Mouse (Mus musculus) neural tube, embryonic 11.5 days (tissue): Measurements from ENCODE around the gene Olfr1259. TPM values are rescaled to one million over a fixed set of nuclear protein-coding genes. Genes with fewer than 3 reads are reported as not detected.
"Not testable (repeated sequence)": the region's sequence is repeated elsewhere in the genome, so short reads cannot be mapped to it uniquely, and the experiment has no call there.

Source experiments
- ATAC-seq: fragments of 200-750 bp; cut with Nextera tagmentation; 2 replicates; pipeline ENCODE4 v1.8.0; 2017; ENCODE audit warnings: moderate number of reproducible peaks, mild to moderate bottlenecking, moderate TSS enrichment, moderate library complexity; ENCODE audit not compliant: insufficient read depth, low FRiP score, low TSS enrichment
- DNase-seq: peaks from one replicate; pipeline ENCODE4 v3.0.0-alpha.2; 2015; ENCODE audit warnings: low spot score
- H3K27ac ChIP-seq: fragments of 300-500 bp; sonication (generic); 2 replicates; pipeline ENCODE4 v1.5.1; 2014; ENCODE audit warnings: low read depth, mild to moderate bottlenecking, low read length
- H3K27me3 ChIP-seq: fragments of 300-500 bp; sonication (generic); 2 replicates; pipeline ENCODE4 v1.6.1; 2014; ENCODE audit warnings: mild to moderate bottlenecking, low read length, mixed read lengths; ENCODE audit not compliant: control insufficient read depth, insufficient read depth
- H3K36me3 ChIP-seq: fragments of 300-500 bp; sonication (generic); 2 replicates; pipeline ENCODE4 v1.6.1; 2014; ENCODE audit warnings: mild to moderate bottlenecking, low read length, moderate library complexity, mixed read lengths; ENCODE audit not compliant: control insufficient read depth, insufficient read depth
- H3K4me1 ChIP-seq: fragments of 300-500 bp; sonication (generic); 2 replicates; pipeline ENCODE4 v1.6.1; 2014; ENCODE audit warnings: low read length, mixed read lengths; ENCODE audit not compliant: control insufficient read depth, insufficient read depth
- H3K4me2 ChIP-seq: fragments of 300-500 bp; sonication (generic); 2 replicates; pipeline ENCODE4 v1.6.1; 2014; ENCODE audit warnings: low read depth, mild to moderate bottlenecking, moderate library complexity
- H3K4me3 ChIP-seq: fragments of 300-500 bp; sonication (generic); 2 replicates; pipeline ENCODE4 v1.5.1; 2014; ENCODE audit warnings: low read depth, low read length
- H3K9ac ChIP-seq: fragments of 300-500 bp; sonication (generic); 2 replicates; pipeline ENCODE4 v1.6.1; 2014; ENCODE audit warnings: mild to moderate bottlenecking, low read length
- H3K9me3 ChIP-seq: fragments of 300-500 bp; sonication (generic); 2 replicates; pipeline ENCODE4 v1.6.1; 2016; ENCODE audit warnings: low read length; ENCODE audit not compliant: control insufficient read depth
- WGBS: fragments of 180-500 bp; shearing (Covaris S2); extraction: QIAGEN DNeasy Blood & Tissue Kit; methylation state at CpG from one replicate; pipeline ENCODE4 v1.1.7; 2014; 5-methylcytosine and 5-hydroxymethylcytosine counted together
- polyA plus RNA-seq: library from polyadenylated mRNA; unstranded; fragments of >200 nt; fragmentation: Nextera tagmentation; extraction: Ambion mirVana; gene quantifications from 2 replicates; pipeline ENCODE4 v1.2.1, GENCODE M21; 2014

Gene Olfr1259
- polyA plus RNA-seq: not detected in 2 replicates

- Histone ChIP-seq H3K4me2 (no peak within 1 kb of the TSS), H3K27ac (no peak within 1 kb of the TSS), H3K27me3 (no peaks in the 10 kb centered on the region), H3K36me3 (no peaks in the 10 kb centered on the region), H3K9ac (no peak within 1 kb of the TSS), H3K9me3 (no peaks in the 10 kb centered on the region), H3K4me1 (no peaks in the 10 kb centered on the region), H3K4me3 (no peak within 1 kb of the TSS)
- 87% methylated on average over 5 of the region's 5 CpGs for WGBS
- ATAC-seq (no peak), DNase-seq (no peak)
Measured at GRCm38 (mm10) chr2:89948564-89948963, at the start of gene Olfr1259. TSS of gene Olfr1259 (minus strand) at chr2:89948664.

GRCm38 (mm10) chr2:89990921-89991320, 42.5 kb upstream of the Olfr1259 start, which contains the start of gene Olfr1261:
TSS of gene Olfr1261 (plus strand) at chr2:89991221.
- Histone ChIP-seq H3K27ac (no peak within 1 kb of the TSS), H3K27me3 (no peaks in the 10 kb centered on the region), H3K9me3 (no peaks in the 10 kb centered on the region), H3K4me2 (no peak within 1 kb of the TSS), H3K9ac (no peak within 1 kb of the TSS), H3K4me3 (no peak within 1 kb of the TSS), H3K4me1 (no peaks in the 10 kb centered on the region), H3K36me3 (no peaks in the 10 kb centered on the region)
- ATAC-seq (no peak), DNase-seq (no peak)

- WGBS: 85% methylated on average over 2 of the region's 2 CpGs
- H3K27ac ChIP-seq: no peak overlapping the region
- H3K4me2 ChIP-seq: no peak overlapping the region
- H3K4me3 ChIP-seq: no peak overlapping the region
- H3K9me3 ChIP-seq: no peaks in the 10 kb centered on the region
- no peaks in the 10 kb centered on the region for H3K4me1 ChIP-seq
- ATAC-seq: no peak
- no peaks in the 10 kb centered on the region for H3K36me3 ChIP-seq
- H3K9ac ChIP-seq: no peak overlapping the region
- DNase-seq: no peak
- no peaks in the 10 kb centered on the region for H3K27me3 ChIP-seq
Measured at GRCm38 (mm10) chr2:89977709-89978108, 29.2 kb upstream of the Olfr1259 start.

GRCm38 (mm10) chr2:89974184-89974583, 25.7 kb upstream of the Olfr1259 start, which contains the start of gene Olfr1260:
TSS of gene Olfr1260 (plus strand) at chr2:89974340.
- H3K9ac ChIP-seq: no peak within 1 kb of the TSS
- H3K27ac ChIP-seq: no peak within 1 kb of the TSS
- ATAC-seq (no peak), DNase-seq (no peak)
- no peak within 1 kb of the TSS for H3K4me2 ChIP-seq
- no peak within 1 kb of the TSS for H3K4me3 ChIP-seq
- WGBS: 72% methylated on average over 2 of the region's 2 CpGs
- no peaks in the 10 kb centered on the region for H3K36me3 ChIP-seq
- H3K4me1 ChIP-seq: no peaks in the 10 kb centered on the region
- no peaks in the 10 kb centered on the region for H3K9me3 ChIP-seq
- H3K27me3 ChIP-seq: no peaks in the 10 kb centered on the region

- DNase-seq (no peak), ATAC-seq (no peak)
- H3K4me1 ChIP-seq: no peaks in the 10 kb centered on the region
- no peaks in the 10 kb centered on the region for H3K36me3 ChIP-seq
- no peak within 1 kb of the TSS for H3K4me2 ChIP-seq
- no peaks in the 10 kb centered on the region for H3K27me3 ChIP-seq
- no peak within 1 kb of the TSS for H3K27ac ChIP-seq
- H3K4me3 ChIP-seq: no peak within 1 kb of the TSS
- no peaks in the 10 kb centered on the region for H3K9me3 ChIP-seq
- H3K9ac ChIP-seq: no peak within 1 kb of the TSS
Measured at GRCm38 (mm10) chr2:89927009-89927408, 21.5 kb downstream of the Olfr1259 start, which contains the start of gene Olfr1258. TSS of gene Olfr1258 (plus strand) at chr2:89927309.

- WGBS: 92% methylated on average over 9 of the region's 9 CpGs
- H3K4me2 ChIP-seq, DNase-seq, H3K9me3 ChIP-seq, H3K4me3 ChIP-seq, H3K4me1 ChIP-seq, H3K9ac ChIP-seq, H3K27me3 ChIP-seq, H3K27ac ChIP-seq, H3K36me3 ChIP-seq, ATAC-seq: not testable (repeated sequence)
Measured at GRCm38 (mm10) chr2:89912616-89913015, 35.8 kb downstream of the Olfr1259 start.

Other genes with a start within 250 kb of the Olfr1259 start
- gene Olfr1252, start 223.7 kb downstream of the Olfr1259 start, polyA plus RNA-seq: not detected in 2 replicates
- gene Olfr1253, start 191.6 kb downstream of the Olfr1259 start, polyA plus RNA-seq: not detected in 2 replicates
- gene Olfr1254, start 155.0 kb downstream of the Olfr1259 start, polyA plus RNA-seq: not detected in 2 replicates
- not detected in 2 replicates for gene Olfr1255, start 136.6 kb downstream of the Olfr1259 start, polyA plus RNA-seq
- gene Olfr1256, start 107.1 kb downstream of the Olfr1259 start, polyA plus RNA-seq: not detected in 2 replicates
- gene Olfr48, start 100.5 kb downstream of the Olfr1259 start, polyA plus RNA-seq: not detected in 2 replicates
- not detected in 2 replicates for gene Olfr1257, start 70.2 kb downstream of the Olfr1259 start, polyA plus RNA-seq
- not detected in 2 replicates for gene Olfr1258, start 21.4 kb downstream of the Olfr1259 start, polyA plus RNA-seq
- gene Olfr1260, start 25.7 kb upstream of the Olfr1259 start, polyA plus RNA-seq: not detected in 2 replicates
- not detected in 2 replicates for gene Olfr1261, start 42.6 kb upstream of the Olfr1259 start, polyA plus RNA-seq
- not detected in 2 replicates for gene Olfr1262, start 51.5 kb upstream of the Olfr1259 start, polyA plus RNA-seq
- gene Olfr1263, start 63.5 kb upstream of the Olfr1259 start, polyA plus RNA-seq: not detected in 2 replicates
- gene Olfr1264, start 76.9 kb upstream of the Olfr1259 start, polyA plus RNA-seq: not detected in 2 replicates
- not detected in 2 replicates for gene Olfr1265, start 86.7 kb upstream of the Olfr1259 start, polyA plus RNA-seq
- gene Olfr140, start 114.9 kb upstream of the Olfr1259 start, polyA plus RNA-seq: not detected in 2 replicates
- gene Olfr1269, start 172.7 kb upstream of the Olfr1259 start, polyA plus RNA-seq: not detected in 2 replicates
- gene Olfr32, start 193.6 kb upstream of the Olfr1259 start, polyA plus RNA-seq: 0.20 TPM in 1 of 2 replicates, not detected in the other
- not detected in 2 replicates for gene Olfr1270, start 204.4 kb upstream of the Olfr1259 start, polyA plus RNA-seq